Mouse (Mus musculus): ENCODE data around the gene Anapc2.

DNA sequence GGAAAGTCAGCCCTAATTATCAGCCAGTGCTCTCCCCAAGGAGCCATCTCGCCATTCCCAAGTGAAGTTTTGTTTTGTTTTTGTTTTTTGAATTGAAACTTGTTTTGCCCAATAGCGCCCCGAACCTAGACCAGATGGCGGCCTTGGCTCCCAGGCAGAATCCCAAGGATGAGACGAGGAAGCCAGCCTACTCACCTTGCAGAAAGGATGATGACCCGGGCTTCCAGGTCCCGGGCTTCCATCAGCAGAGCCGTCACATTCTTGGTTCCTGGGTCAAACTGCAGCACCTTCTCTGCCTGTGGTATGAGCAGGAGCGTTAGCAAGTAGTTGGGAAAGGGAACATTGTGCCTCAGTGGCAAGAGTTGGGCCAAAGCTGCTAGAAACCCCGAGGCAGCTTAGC is 37.9 kb downstream of the Anapc2 start:
- TF ChIP-seq NELFE (IDR thresholded peaks at IDR 0.05; ENCODE audit: low read depth, low read length) (no peak), USF1 (IDR thresholded peaks at IDR 0.05; ENCODE audit: low read depth, low read length) (no peak), POLR2A (IDR thresholded peaks at IDR 0.05; ENCODE audit: low read depth, low read length) (no peak), CTCF (conservative IDR thresholded peaks at IDR 0.05 in 1 of 2, IDR thresholded peaks at IDR 0.05 in 1 of 2; ENCODE audit: low read depth in 2 of 2, low read length in 2 of 2) (no peak), E2F4 (IDR thresholded peaks at IDR 0.05; ENCODE audit: insufficient replicate concordance, low read depth, low read length) (no peak), EP300 (IDR thresholded peaks at IDR 0.05; ENCODE audit: low read length) (no peak), TCF12 (IDR thresholded peaks at IDR 0.05; ENCODE audit: low read depth, low read length) (no peak)

Measured in CH12.LX (cell line).